Mouse (Mus musculus): ENCODE results near the gene Zfp991. TPM values are rescaled to one million over a fixed set of nuclear protein-coding genes. Genes with fewer than 3 reads are reported as not detected.
"Not testable (repeated sequence)": the region's sequence is repeated elsewhere in the genome, so short reads cannot be mapped to it uniquely, and the experiment has no call there.

Gene Zfp991
- polyA plus RNA-seq, 1 experiment from 2014 or later: 3.1 TPM

DNA sequence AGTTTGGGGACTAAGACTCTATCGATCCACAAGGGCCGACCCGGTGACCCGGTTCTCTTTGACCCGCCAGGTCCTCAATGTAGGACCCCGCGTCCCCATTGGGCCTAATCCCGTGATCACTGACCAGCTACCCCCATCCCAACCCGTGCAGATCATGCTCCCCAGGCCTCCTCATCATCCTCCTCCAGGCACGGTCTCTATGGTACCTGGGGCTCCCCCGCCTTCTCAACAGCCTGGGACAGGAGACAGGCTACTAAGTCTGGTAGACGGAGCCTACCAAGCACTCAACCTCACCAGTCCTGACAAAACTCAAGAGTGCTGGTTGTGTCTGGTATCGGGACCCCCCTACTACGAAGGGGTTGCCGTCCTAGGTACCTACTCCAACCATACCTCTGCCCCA, 93.8 kb downstream of the Zfp991 start:
- not testable (repeated sequence) for H3K9ac ChIP-seq (ENCODE audit: low read depth, low read length); H3K36me3 ChIP-seq (ENCODE audit: control insufficient read depth, insufficient read depth); H3K27me3 ChIP-seq (ENCODE audit: control insufficient read depth, insufficient read depth, low read depth, low read length); H3K9me3 ChIP-seq (replicated peaks; ENCODE audit: control insufficient read depth, low read length); ATAC-seq (ENCODE audit: low read depth); H3K4me2 ChIP-seq (ENCODE audit: low read depth, low read length); H3K4me1 ChIP-seq (ENCODE audit: control insufficient read depth, low read depth, low read length); H3K4me3 ChIP-seq (ENCODE audit: low read depth, low read length); H3K27ac ChIP-seq (ENCODE audit: low read length)
- 79% methylated on average over 8 of the region's 15 CpGs for WGBS (ENCODE audit: insufficient replicate concordance)

DNA sequence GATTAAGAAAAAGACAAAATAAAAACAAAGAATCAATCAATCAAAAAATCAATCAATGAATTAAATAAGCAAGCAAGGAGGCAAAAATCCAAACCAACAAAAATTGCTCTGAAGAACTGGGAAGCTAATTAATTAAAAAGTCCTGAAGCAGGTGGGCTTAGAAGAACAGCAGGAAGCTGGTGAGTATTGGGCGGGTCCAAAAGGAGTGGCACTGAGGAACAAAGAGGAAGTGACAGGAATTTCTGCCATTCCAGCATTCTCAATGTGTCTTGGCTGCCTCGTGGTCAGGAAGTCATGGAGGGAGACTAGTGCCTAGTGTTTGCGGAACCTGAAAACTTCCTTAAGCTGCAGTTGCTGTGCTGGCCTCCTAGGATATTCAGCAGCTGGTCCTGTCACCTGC, 98.2 kb downstream of the Zfp991 start:
- not testable (repeated sequence) for ATAC-seq (ENCODE audit: low read depth)

More for the DNA sequence above, 98.2 kb downstream of the Zfp991 start:
- not testable (repeated sequence) for H3K4me2 ChIP-seq (ENCODE audit: low read depth, low read length); H3K4me1 ChIP-seq (ENCODE audit: control insufficient read depth, low read depth, low read length); H3K27ac ChIP-seq (ENCODE audit: low read length); H3K9me3 ChIP-seq (replicated peaks; ENCODE audit: control insufficient read depth, low read length); H3K9ac ChIP-seq (ENCODE audit: low read depth, low read length); H3K27me3 ChIP-seq (ENCODE audit: control insufficient read depth, insufficient read depth, low read depth, low read length); H3K4me3 ChIP-seq (ENCODE audit: low read depth, low read length); H3K36me3 ChIP-seq (ENCODE audit: control insufficient read depth, insufficient read depth)
- 56% methylated on average over 2 of the region's 3 CpGs for WGBS (ENCODE audit: insufficient replicate concordance)

Other genes with a start within 250 kb of the Zfp991 start
- gene Gm21411, start 222.4 kb upstream of the Zfp991 start, polyA plus RNA-seq (2015; fragmentation: Nextera tagmentation; extraction: Ambion mirVana): not detected in 2 replicates
- not detected in 2 replicates for gene Zfp989, start 160.1 kb upstream of the Zfp991 start, polyA plus RNA-seq (2015; fragmentation: Nextera tagmentation; extraction: Ambion mirVana)
- not detected in 2 replicates for gene Rex2, start 110.2 kb upstream of the Zfp991 start, polyA plus RNA-seq (2015; fragmentation: Nextera tagmentation; extraction: Ambion mirVana)
- gene Zfp988, start 173.6 kb downstream of the Zfp991 start, polyA plus RNA-seq (2015; fragmentation: Nextera tagmentation; extraction: Ambion mirVana): 0.05 TPM in 1 of 2 replicates, not detected in the other
- gene Zfp978, start 229.3 kb downstream of the Zfp991 start, polyA plus RNA-seq (2015; fragmentation: Nextera tagmentation; extraction: Ambion mirVana): 0.07 TPM in 1 of 2 replicates, not detected in the other